In the genomic region with DNA sequence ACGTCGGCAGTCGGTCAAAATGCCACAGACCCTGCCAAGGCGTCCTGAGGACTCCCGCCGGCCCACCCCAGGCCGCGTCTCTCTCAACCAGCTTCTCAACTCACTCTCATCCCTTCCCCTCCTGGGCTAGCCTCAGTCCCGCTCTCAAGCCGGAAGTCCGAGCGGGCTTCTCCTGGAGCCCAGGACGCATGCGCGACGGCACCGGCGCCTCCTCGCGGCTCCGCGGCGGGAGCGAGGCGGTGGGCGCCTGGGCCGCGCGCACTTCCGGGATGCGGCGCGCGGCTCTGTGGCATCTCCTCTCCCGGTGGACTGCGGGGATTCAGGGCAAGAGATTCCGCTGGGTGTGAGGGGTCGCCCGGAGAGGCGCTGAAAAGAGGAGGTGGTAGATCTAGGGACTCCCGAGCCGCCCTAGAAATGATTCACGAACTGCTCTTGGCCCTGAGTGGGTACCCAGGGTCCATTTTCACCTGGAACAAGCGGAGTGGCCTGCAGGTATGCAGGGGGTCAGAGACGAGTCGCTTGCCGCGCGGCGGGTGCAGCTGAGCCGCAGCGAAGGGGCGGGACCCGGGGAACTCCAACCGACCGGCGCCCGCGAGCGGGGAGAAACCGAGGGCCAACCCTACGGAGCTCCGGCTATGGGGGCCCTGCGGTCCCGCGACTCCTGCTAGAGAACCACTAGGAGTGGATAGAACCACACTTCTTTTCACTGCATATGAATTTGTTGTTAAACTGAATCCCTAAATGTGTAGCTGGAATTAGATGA, we compare ENCODE assay signal across 8 mouse cellular contexts. TPM values are rescaled to one million over a fixed set of nuclear protein-coding genes. Genes with fewer than 3 reads are reported as not detected.
DNase-seq lines count a peak whose midpoint lies in the region; ATAC-seq and TF ChIP-seq lines count a peak whose summit lies in the region.

Zscan29 (minus strand) TSS at position 146 of the 763 bp plus-strand sequence.

- dilution Hi-C loops in CH12.LX (cut with MboI; ENCODE audit: extremely low pct_ligation_motif_present, extremely low pct_unique_long_range_greater_than_20kb, low sequenced_read_pairs), result no loop called here

- TF ChIP-seq RAD21 in CH12.LX (IDR thresholded peaks at IDR 0.05; ENCODE audit: low read depth, low read length), result no peak

- H3K4me2 ChIP-seq in CH12.LX (ENCODE audit: insufficient read depth, low read depth, poor library complexity, severe bottlenecking), result peak within 1 kb of the TSS; percentile 97
- peak within 1 kb of the TSS; percentile 67 for H3K4me2 ChIP-seq in forebrain, embryonic 12.5 days
- peak within 1 kb of the TSS; percentile 88 for H3K4me2 ChIP-seq in liver, postnatal 0 days (ENCODE audit: low read depth, low read length)
- peak within 1 kb of the TSS; percentile 92 for H3K4me2 ChIP-seq in neural tube, embryonic 14.5 days (ENCODE audit: low read depth, low read length)

- intact Hi-C loops in heart, postnatal 10 days (cut with DNase I), result loop anchor here (2.0 kb wide), 1 partner anchor 28 kb away; no protein-coding TSS in a partner anchor

- peak within 1 kb of the TSS; percentile 87 for H3K9ac ChIP-seq in CH12.LX (ENCODE audit: insufficient read depth, low read depth)
- H3K9ac ChIP-seq in forebrain, embryonic 12.5 days, result peak within 1 kb of the TSS; percentile 90
- peak within 1 kb of the TSS; percentile 92 for H3K9ac ChIP-seq in liver, postnatal 0 days (replicated peaks)
- H3K9ac ChIP-seq in neural tube, embryonic 14.5 days (replicated peaks; ENCODE audit: low read depth, low read length), result peak within 1 kb of the TSS; percentile 77

- in situ Hi-C loops in CH12.LX (cut with MboI; ENCODE audit: low pct_ligation_motif_present, low pct_unique_long_range_greater_than_20kb, low sequenced_read_pairs), result no loop called here

- H3K27me3 ChIP-seq in CH12.LX (replicated peaks), result no peaks in the 10 kb centered on the region
- no peaks in the 10 kb centered on the region for H3K27me3 ChIP-seq in forebrain, embryonic 12.5 days
- no peaks in the 10 kb centered on the region for H3K27me3 ChIP-seq in liver, postnatal 0 days (ENCODE audit: insufficient read depth, low read length)
- no peaks in the 10 kb centered on the region for H3K27me3 ChIP-seq in neural tube, embryonic 14.5 days (ENCODE audit: control insufficient read depth, insufficient read depth, low read length)

- H3K79me2 ChIP-seq in CH12.LX (replicated peaks; ENCODE audit: control insufficient read depth, extremely low read depth, insufficient read depth, poor library complexity, severe bottlenecking), result peaks cover 24% of the 10 kb centered on the region

- H3K4me1 ChIP-seq in CH12.LX (ENCODE audit: control insufficient read depth in 1 of 2, insufficient read depth in 2 of 2), result peaks cover 4 to 32% of the 10 kb centered on the region in 2 experiments; a peak in 3 of 4 replicates
- H3K4me1 ChIP-seq in forebrain, embryonic 12.5 days, result peaks cover 30% of the 10 kb centered on the region
- H3K4me1 ChIP-seq in liver, postnatal 0 days (ENCODE audit: insufficient read depth), result peaks cover 15% of the 10 kb centered on the region
- peaks cover 24% of the 10 kb centered on the region for H3K4me1 ChIP-seq in neural tube, embryonic 14.5 days (ENCODE audit: control insufficient read depth, insufficient read depth, low read length)

- peaks cover 23 to 50% of the 10 kb centered on the region in 2 experiments for H3K36me3 ChIP-seq in CH12.LX (replicated peaks in 1 of 2; ENCODE audit: control insufficient read depth in 1 of 2, insufficient read depth in 1 of 2, low read length in 1 of 2)
- H3K36me3 ChIP-seq in forebrain, embryonic 12.5 days (replicated peaks), result peaks cover 30% of the 10 kb centered on the region
- H3K36me3 ChIP-seq in liver, postnatal 0 days (replicated peaks; ENCODE audit: insufficient read depth, low read length), result peaks cover 27% of the 10 kb centered on the region
- peaks cover 22% of the 10 kb centered on the region; the same call in 1 of the 2 replicates for H3K36me3 ChIP-seq in neural tube, embryonic 14.5 days (ENCODE audit: control insufficient read depth, insufficient read depth, low read length)

- no peaks in the 10 kb centered on the region for H3K9me3 ChIP-seq in CH12.LX (replicated peaks; ENCODE audit: low read length)
- no peaks in the 10 kb centered on the region for H3K9me3 ChIP-seq in forebrain, embryonic 12.5 days
- H3K9me3 ChIP-seq in liver, postnatal 0 days (ENCODE audit: low read length), result no peaks in the 10 kb centered on the region
- H3K9me3 ChIP-seq in neural tube, embryonic 14.5 days (ENCODE audit: control insufficient read depth, low read length), result no peaks in the 10 kb centered on the region

- peak; percentile 88 for DNase-seq in CH12.LX (ENCODE audit: extremely low read depth)
- peak; percentile 79 for DNase-seq in c-Kit-positive CD71-positive TER-119-negative erythroid progenitor cells, embryonic 14.5 days (ENCODE audit: low read depth)
- DNase-seq in heart, postnatal 10 days, result peak; percentile 92 to 93
- DNase-seq in large intestine, adult 2 months (ENCODE audit: low read depth, low spot score), result peak; percentile 65
- peak; percentile 94 for DNase-seq in liver, postnatal 0 days
- peak; percentile 93 for DNase-seq in testis, postnatal 10 days (ENCODE audit: low spot score)

- H3K4me3 ChIP-seq in CH12.LX (replicated peaks in 1 of 3; ENCODE audit: low read depth in 2 of 3, low read length in 2 of 3, poor library complexity in 1 of 3), result peak within 1 kb of the TSS; percentile 55 to 87 (median 70)
- peak within 1 kb of the TSS; percentile 92 for H3K4me3 ChIP-seq in forebrain, embryonic 12.5 days (replicated peaks)
- peak within 1 kb of the TSS; percentile 97 for H3K4me3 ChIP-seq in liver, postnatal 0 days (ENCODE audit: low read depth, low read length)
- peak within 1 kb of the TSS; percentile 89 for H3K4me3 ChIP-seq in neural tube, embryonic 14.5 days (ENCODE audit: low read depth, low read length)

- TF ChIP-seq CTCF in CH12.LX (conservative IDR thresholded peaks at IDR 0.05 in 1 of 2, IDR thresholded peaks at IDR 0.05 in 1 of 2; ENCODE audit: low read depth in 2 of 2, low read length in 2 of 2), result peak in 1 of 2 experiments; percentile 37; a peak in 1 of 4 replicates
- peak; percentile 42 for TF ChIP-seq CTCF in liver, postnatal 0 days (IDR thresholded peaks at IDR 0.05; ENCODE audit: low read depth)

- WGBS in forebrain, embryonic 12.5 days, result under 1% methylated on average over 66 of the region's 66 CpGs
- WGBS in large intestine, adult 2 months, result under 1% methylated on average over 66 of the region's 66 CpGs
- 1% methylated on average over 59 of the region's 66 CpGs for WGBS in liver, postnatal 0 days (ENCODE audit: insufficient replicate concordance)
- under 1% methylated on average over 64 of the region's 66 CpGs for WGBS in neural tube, embryonic 14.5 days

- TF ChIP-seq POLR2A in CH12.LX (IDR thresholded peaks at IDR 0.05; ENCODE audit: low read depth, low read length), result peak; percentile 95

- no peak for TF ChIP-seq EP300 in CH12.LX (IDR thresholded peaks at IDR 0.05; ENCODE audit: low read length)
- TF ChIP-seq EP300 in liver, postnatal 0 days (IDR thresholded peaks at IDR 0.05; ENCODE audit: low read depth), result no peak

- ATAC-seq in forebrain, embryonic 12.5 days (ENCODE audit: low FRiP score), result peak; percentile 97
- peak; percentile 98 for ATAC-seq in liver, postnatal 0 days
- ATAC-seq in neural tube, embryonic 14.5 days (ENCODE audit: low read depth), result peak; percentile 96

- peak within 1 kb of the TSS; percentile 46 for H3K27ac ChIP-seq in CH12.LX (ENCODE audit: insufficient read depth, low read depth)
- peak within 1 kb of the TSS; percentile 89 for H3K27ac ChIP-seq in forebrain, embryonic 12.5 days
- peak within 1 kb of the TSS; percentile 89 for H3K27ac ChIP-seq in liver, postnatal 0 days (ENCODE audit: low read depth)
- H3K27ac ChIP-seq in neural tube, embryonic 14.5 days (ENCODE audit: low read depth, low read length), result peak within 1 kb of the TSS; percentile 78

TF ChIP-seq in CH12.LX, 34 proteins besides CTCF, POLR2A, EP300 and RAD21 (continues in another document):
- TF ChIP-seq JUND (conservative IDR thresholded peaks at IDR 0.05; ENCODE audit: low read depth, low read length) (no peak), POLR2AphosphoS2 (IDR thresholded peaks at IDR 0.05; ENCODE audit: low read depth, low read length) (peak; percentile 58; the same call in 1 of the 2 replicates), JUN (IDR thresholded peaks at IDR 0.05; ENCODE audit: insufficient read depth, low read depth, low read length) (no peak), MAFK (IDR thresholded peaks at IDR 0.05; ENCODE audit: insufficient replicate concordance, low read length) (no peak), KAT2A (IDR thresholded peaks at IDR 0.05; ENCODE audit: insufficient replicate concordance, low read length) (no peak), HCFC1 (IDR thresholded peaks at IDR 0.05; ENCODE audit: low read depth, low read length) (peak; percentile 33), MAX (IDR thresholded peaks at IDR 0.05; ENCODE audit: low read length) (no peak), IRF4 (IDR thresholded peaks at IDR 0.05; ENCODE audit: low read depth, low read length) (peak; percentile 37; the same call in 1 of the 2 replicates), NELFE (IDR thresholded peaks at IDR 0.05; ENCODE audit: low read depth, low read length) (peak; percentile 90), CHD2 (IDR thresholded peaks at IDR 0.05; ENCODE audit: low read length) (no peak), SIN3A (IDR thresholded peaks at IDR 0.05; ENCODE audit: low read length) (no peak), MYC (IDR thresholded peaks at IDR 0.05; ENCODE audit: low read depth, low read length) (no peak), TBP (conservative IDR thresholded peaks at IDR 0.05; ENCODE audit: low read depth, low read length) (peak; percentile 66), ZMIZ1 (IDR thresholded peaks at IDR 0.05; ENCODE audit: low read depth, low read length) (peak; percentile 75; the same call in 1 of the 2 replicates), ZKSCAN1 (IDR thresholded peaks at IDR 0.05; ENCODE audit: borderline replicate concordance, low read depth, low read length) (no peak), MEF2A (IDR thresholded peaks at IDR 0.05; ENCODE audit: borderline replicate concordance, low read depth, low read length) (0 out of 2 replicates have a peak, but pooled peaks have one; percentile 28), ZNF384 (IDR thresholded peaks at IDR 0.05; ENCODE audit: low read depth, low read length) (no peak), TCF12 (IDR thresholded peaks at IDR 0.05; ENCODE audit: low read depth, low read length) (peak; percentile 81)

RNA-seq across cellular contexts. Expression of gene Zscan29, which starts in this region (rescaled TPM):
- total RNA-seq in CH12.LX (2012; rRNA removed) (6.8 and 7.4 TPM in 2 replicates), CH12.LX (2014; rRNA removed) (4.9 and 5.4 TPM in 2 replicates)
- polyA plus RNA-seq in CH12.LX (2012; ENCODE audit: insufficient read length, low read depth), result 7.0 and 7.3 TPM in 2 replicates
- 14.4 and 16.2 TPM in 2 replicates for polyA plus RNA-seq in forebrain, embryonic 12.5 days (2016; fragmentation: Nextera tagmentation; extraction: Ambion mirVana)
- total RNA-seq in heart, postnatal 10 days (2021), result 1 to 10 TPM; 8.0 to 9.5 TPM
- polyA plus RNA-seq in large intestine, adult 2 months (2012; rRNA removed), result 2.4 and 4.6 TPM in 2 replicates
- 3.9 and 4.4 TPM in 2 replicates for polyA plus RNA-seq in liver, postnatal 0 days (2015; fragmentation: Nextera tagmentation; extraction: Ambion mirVana)
- 7.7 and 9.2 TPM in 2 replicates for polyA plus RNA-seq in neural tube, embryonic 14.5 days (2014; fragmentation: Nextera tagmentation; extraction: Ambion mirVana)

Comparison
In these comparisons a context has a peak if more than half of its experiments do, and no peak if none do; other contexts are left out.
1. Peak in every context shown above with its lines: DNase-seq, ATAC-seq, H3K4me3 ChIP-seq and H3K27ac ChIP-seq.